Mouse (Mus musculus) frontal cortex, postnatal 14 days (tissue): ENCODE measurements around the gene Afap1l2.

Experiments used
- DNase-seq, 2 experiments: peaks; one replicate each; pipeline ENCODE4 v3.0.0; 2022; ENCODE audit warnings: low spot score in 2 of 2

Gene Afap1l2

GRCm38 (mm10) chr19:56939826-56940225 lies 68.2 kb downstream of the Afap1l2 start:
- DNase-seq = no peak

GRCm38 (mm10) chr19:56937911-56938310 lies 70.1 kb downstream of the Afap1l2 start:
- DNase-seq = no peak

GRCm38 (mm10) chr19:56936253-56936652 lies 71.8 kb downstream of the Afap1l2 start:
- no peak for DNase-seq

GRCm38 (mm10) chr19:56935777-56936176 lies 72.3 kb downstream of the Afap1l2 start:
- no peak for DNase-seq

- no peak for DNase-seq
Measured at GRCm38 (mm10) chr19:56935111-56935510, 72.9 kb downstream of the Afap1l2 start.

GRCm38 (mm10) chr19:56933800-56934199 lies 74.2 kb downstream of the Afap1l2 start:
- no peak for DNase-seq

- DNase-seq = no peak
Measured at GRCm38 (mm10) chr19:56930029-56930428, 78.0 kb downstream of the Afap1l2 start.

- no peak for DNase-seq
Measured at GRCm38 (mm10) chr19:56929392-56929791, 78.6 kb downstream of the Afap1l2 start.

- DNase-seq = no peak
Measured at GRCm38 (mm10) chr19:56921744-56922143, 86.3 kb downstream of the Afap1l2 start.

- no peak for DNase-seq
Measured at GRCm38 (mm10) chr19:56920232-56920631, 87.8 kb downstream of the Afap1l2 start.

GRCm38 (mm10) chr19:56919628-56920027 lies 88.4 kb downstream of the Afap1l2 start:
- DNase-seq = peak; percentile 38 to 78

GRCm38 (mm10) chr19:56915084-56915483 lies 92.9 kb downstream of the Afap1l2 start:
- no peak for DNase-seq

GRCm38 (mm10) chr19:56914658-56915057 lies 93.4 kb downstream of the Afap1l2 start:
- DNase-seq = no peak

GRCm38 (mm10) chr19:56913761-56914160 lies 94.3 kb downstream of the Afap1l2 start:
- DNase-seq = no peak

- no peak for DNase-seq
Measured at GRCm38 (mm10) chr19:56910561-56910960, 97.5 kb downstream of the Afap1l2 start.

GRCm38 (mm10) chr19:56908472-56909270 lies 99.4 kb downstream of the Afap1l2 start:
- peak; percentile 29 to 38 for DNase-seq

GRCm38 (mm10) chr19:56907850-56908249 lies 100.2 kb downstream of the Afap1l2 start:
- no peak for DNase-seq

GRCm38 (mm10) chr19:56905395-56905794 lies 102.6 kb downstream of the Afap1l2 start:
- DNase-seq = no peak

- no peak for DNase-seq
Measured at GRCm38 (mm10) chr19:56904095-56904494, 103.9 kb downstream of the Afap1l2 start.

GRCm38 (mm10) chr19:56897654-56898053 lies 110.4 kb downstream of the Afap1l2 start:
- no peak for DNase-seq

GRCm38 (mm10) chr19:56893326-56893725 lies 114.7 kb downstream of the Afap1l2 start:
- DNase-seq = no peak

- DNase-seq = no peak
Measured at GRCm38 (mm10) chr19:56892586-56892985, 115.4 kb downstream of the Afap1l2 start.

- no peak for DNase-seq
Measured at GRCm38 (mm10) chr19:56891438-56891837, 116.6 kb downstream of the Afap1l2 start.

- no peak for DNase-seq
Measured at GRCm38 (mm10) chr19:56888654-56889053, 119.4 kb downstream of the Afap1l2 start.
